Mouse (Mus musculus): ENCODE data around the gene Grasp. TPM values are rescaled to one million over a fixed set of nuclear protein-coding genes. Genes with fewer than 3 reads are reported as not detected.

Grasp gene
- polyA plus RNA-seq, 1 experiment = 0.05 TPM

DNA sequence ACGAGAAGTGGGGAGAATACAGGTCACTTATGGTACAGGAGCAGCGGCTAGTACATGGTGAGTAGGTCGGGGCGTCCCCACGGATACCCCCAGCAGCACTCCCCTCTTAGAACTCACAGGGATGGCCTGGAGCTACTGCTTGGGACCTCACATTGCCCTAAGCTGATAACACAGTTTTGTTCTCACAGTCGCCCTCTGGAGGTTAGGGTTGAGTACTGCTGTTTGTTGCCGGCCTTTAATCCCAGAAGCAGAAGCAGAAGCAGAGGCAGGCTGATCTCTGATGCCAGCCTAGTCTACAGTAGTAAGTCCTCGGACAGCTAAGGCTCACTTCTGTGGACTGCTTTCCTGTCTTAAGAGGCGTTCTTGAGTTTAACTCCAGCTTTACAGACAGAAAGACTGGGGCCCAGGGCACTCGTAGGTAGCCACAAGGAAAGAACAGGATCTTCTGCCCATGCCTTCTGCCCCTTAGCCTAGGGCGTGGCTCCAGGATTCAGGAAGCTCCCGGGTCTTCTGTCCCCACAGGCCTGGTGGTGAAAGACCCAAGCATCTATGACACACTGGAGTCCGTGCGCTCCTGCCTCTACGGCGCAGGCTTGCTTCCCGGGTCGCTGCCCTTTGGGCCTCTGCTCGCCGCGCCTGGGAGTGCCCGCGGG lies 7.1 kb downstream of the Grasp start:
- no peaks in the 10 kb centered on the region for H3K9me3 ChIP-seq (ENCODE audit: control insufficient read depth, low read length)
- H3K27me3 ChIP-seq (ENCODE audit: control insufficient read depth) = peaks cover 7% of the 10 kb centered on the region

DNA sequence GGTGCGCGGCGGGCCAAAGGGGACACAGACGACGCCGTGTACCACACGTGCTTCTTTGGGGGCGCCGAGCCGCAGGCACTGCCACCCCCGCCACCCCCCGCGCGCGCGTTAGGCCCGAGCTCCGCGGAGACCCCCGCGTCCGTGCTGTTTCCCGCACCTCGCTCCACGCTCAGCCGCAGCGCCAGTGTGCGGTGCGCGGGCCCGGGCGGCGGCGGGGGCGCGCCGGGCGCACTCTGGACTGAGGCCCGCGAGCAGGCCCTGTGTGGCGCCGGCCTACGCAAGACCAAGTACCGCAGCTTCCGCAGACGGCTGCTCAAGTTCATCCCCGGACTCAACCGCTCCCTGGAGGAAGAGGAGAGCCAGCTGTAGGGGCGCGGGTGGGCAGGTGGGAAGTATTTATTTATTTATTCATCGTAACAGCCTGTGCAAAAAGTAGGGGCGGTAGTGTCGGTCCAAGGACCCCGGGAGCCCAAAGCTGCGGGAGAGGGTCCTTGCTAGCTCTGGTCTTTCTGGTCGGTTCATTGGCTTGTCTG lies 7.7 kb downstream of the Grasp start:
- TF ChIP-seq GATA1 (IDR thresholded peaks at IDR 0.05; ENCODE audit: low read length) (no peak), TAL1 (IDR thresholded peaks at IDR 0.05; ENCODE audit: low read length) (no peak)
- H3K27me3 ChIP-seq (ENCODE audit: control insufficient read depth) = peaks cover 5% of the 10 kb centered on the region
- no peaks in the 10 kb centered on the region for H3K36me3 ChIP-seq (ENCODE audit: control insufficient read depth)
- no peaks in the 10 kb centered on the region for H3K9me3 ChIP-seq (ENCODE audit: control insufficient read depth, low read length)
- no peaks in the 10 kb centered on the region for H3K4me1 ChIP-seq (ENCODE audit: control insufficient read depth)
- H3K4me3 ChIP-seq (replicated peaks) = no peak overlapping the region

More for the DNA sequence above, 7.1 kb downstream of the Grasp start:
- H3K36me3 ChIP-seq (ENCODE audit: control insufficient read depth) = no peaks in the 10 kb centered on the region
- no peaks in the 10 kb centered on the region for H3K4me1 ChIP-seq (ENCODE audit: control insufficient read depth)
- no peak for TF ChIP-seq GATA1 (IDR thresholded peaks at IDR 0.05; ENCODE audit: low read length)
- TF ChIP-seq TAL1 (IDR thresholded peaks at IDR 0.05; ENCODE audit: low read length) = no peak
- H3K4me3 ChIP-seq (replicated peaks) = no peak overlapping the region

DNA sequence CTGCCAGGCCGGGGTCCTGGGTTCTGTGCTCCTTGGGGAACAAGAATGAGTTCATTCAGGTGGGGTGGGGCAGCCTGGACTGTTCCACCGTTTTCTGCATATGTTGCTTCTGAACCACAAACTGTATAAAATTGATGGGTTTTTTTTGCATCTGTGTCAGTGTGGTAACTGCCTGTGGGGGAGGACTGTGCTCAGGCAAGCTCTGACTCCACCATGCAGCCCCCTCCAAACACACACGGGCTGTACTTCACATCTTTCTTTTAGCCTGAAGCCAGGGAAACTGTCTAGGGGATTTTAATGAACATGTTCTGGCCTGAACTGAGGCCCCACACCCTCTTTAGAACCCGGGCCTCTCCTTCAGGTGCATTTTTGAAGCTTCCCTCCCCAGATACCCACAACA lies 8.6 kb downstream of the Grasp start:
- H3K27me3 ChIP-seq (ENCODE audit: control insufficient read depth) = peaks cover 2% of the 10 kb centered on the region; the same call in 1 of the 2 replicates
- H3K36me3 ChIP-seq (ENCODE audit: control insufficient read depth) = no peaks in the 10 kb centered on the region
- TF ChIP-seq TAL1 (IDR thresholded peaks at IDR 0.05; ENCODE audit: low read length) (no peak), GATA1 (IDR thresholded peaks at IDR 0.05; ENCODE audit: low read length) (no peak)
- no peaks in the 10 kb centered on the region for H3K4me1 ChIP-seq (ENCODE audit: control insufficient read depth)
- no peaks in the 10 kb centered on the region for H3K9me3 ChIP-seq (ENCODE audit: control insufficient read depth, low read length)
- no peak overlapping the region for H3K4me3 ChIP-seq (replicated peaks)

DNA sequence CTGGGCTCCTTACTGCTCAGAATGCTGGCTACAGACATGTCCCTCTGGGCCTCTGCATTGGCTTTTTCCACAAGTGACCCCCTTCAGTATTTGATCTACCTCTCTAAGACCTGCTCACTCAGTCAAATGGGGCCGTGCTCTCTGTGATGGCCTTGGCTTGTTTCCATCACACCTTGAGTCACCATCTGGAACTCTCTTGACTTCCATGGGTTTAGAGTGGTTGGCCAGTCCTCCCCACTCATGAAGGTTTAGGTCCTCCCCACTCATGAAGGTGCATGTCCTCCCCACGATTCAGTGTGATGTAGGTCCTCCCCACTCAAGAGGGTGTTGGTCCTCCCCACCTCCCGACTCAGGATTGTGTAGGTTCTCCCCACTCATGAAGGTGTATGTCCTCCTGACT lies 9.2 kb downstream of the Grasp start:
- Histone ChIP-seq H3K4me1 (ENCODE audit: control insufficient read depth) (no peaks in the 10 kb centered on the region), H3K9me3 (ENCODE audit: control insufficient read depth, low read length) (no peaks in the 10 kb centered on the region), H3K27me3 (ENCODE audit: control insufficient read depth) (peaks cover 4% of the 10 kb centered on the region), H3K4me3 (replicated peaks) (no peak overlapping the region), H3K36me3 (ENCODE audit: control insufficient read depth) (no peaks in the 10 kb centered on the region)
- TF ChIP-seq TAL1 (IDR thresholded peaks at IDR 0.05; ENCODE audit: low read length) = no peak

DNA sequence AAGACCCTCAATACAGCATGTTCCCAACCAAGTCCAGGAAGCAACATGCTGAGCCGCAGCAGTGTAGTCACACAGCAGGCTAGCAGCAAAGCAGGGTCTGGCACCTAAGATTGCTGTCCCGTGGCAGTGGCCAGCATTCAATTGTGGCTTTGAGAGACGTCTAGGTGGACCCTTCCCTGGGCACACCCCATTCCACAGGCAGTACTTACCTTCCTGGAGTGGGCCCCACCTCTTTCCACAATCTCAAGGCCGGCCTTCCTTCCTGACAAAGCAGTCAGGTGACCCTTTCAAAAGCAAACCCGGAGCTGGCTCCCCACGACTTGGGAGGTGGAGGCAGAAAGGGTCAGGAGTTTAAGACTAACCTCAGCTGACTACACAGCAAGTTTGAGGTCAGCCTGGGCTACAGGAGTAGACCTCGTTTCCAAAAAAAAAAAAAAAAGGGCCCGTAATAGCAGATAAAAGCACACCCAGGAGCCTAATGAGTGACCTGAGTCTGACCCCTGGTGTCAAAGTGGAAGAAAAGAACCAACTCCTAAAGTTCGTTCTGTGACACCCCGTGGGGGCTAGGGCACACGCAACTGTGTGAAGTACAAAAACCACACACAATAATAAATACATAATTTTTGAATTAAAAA lies 9.8 kb downstream of the Grasp start:
- no peak overlapping the region for H3K4me3 ChIP-seq (replicated peaks)
- H3K27me3 ChIP-seq (ENCODE audit: control insufficient read depth) = peaks cover 9% of the 10 kb centered on the region
- H3K4me1 ChIP-seq (ENCODE audit: control insufficient read depth) = no peaks in the 10 kb centered on the region
- H3K36me3 ChIP-seq (ENCODE audit: control insufficient read depth) = no peaks in the 10 kb centered on the region
- no peaks in the 10 kb centered on the region for H3K9me3 ChIP-seq (ENCODE audit: control insufficient read depth, low read length)
- no peak for TF ChIP-seq TAL1 (IDR thresholded peaks at IDR 0.05; ENCODE audit: low read length)
- no peak for TF ChIP-seq GATA1 (IDR thresholded peaks at IDR 0.05; ENCODE audit: low read length)

DNA sequence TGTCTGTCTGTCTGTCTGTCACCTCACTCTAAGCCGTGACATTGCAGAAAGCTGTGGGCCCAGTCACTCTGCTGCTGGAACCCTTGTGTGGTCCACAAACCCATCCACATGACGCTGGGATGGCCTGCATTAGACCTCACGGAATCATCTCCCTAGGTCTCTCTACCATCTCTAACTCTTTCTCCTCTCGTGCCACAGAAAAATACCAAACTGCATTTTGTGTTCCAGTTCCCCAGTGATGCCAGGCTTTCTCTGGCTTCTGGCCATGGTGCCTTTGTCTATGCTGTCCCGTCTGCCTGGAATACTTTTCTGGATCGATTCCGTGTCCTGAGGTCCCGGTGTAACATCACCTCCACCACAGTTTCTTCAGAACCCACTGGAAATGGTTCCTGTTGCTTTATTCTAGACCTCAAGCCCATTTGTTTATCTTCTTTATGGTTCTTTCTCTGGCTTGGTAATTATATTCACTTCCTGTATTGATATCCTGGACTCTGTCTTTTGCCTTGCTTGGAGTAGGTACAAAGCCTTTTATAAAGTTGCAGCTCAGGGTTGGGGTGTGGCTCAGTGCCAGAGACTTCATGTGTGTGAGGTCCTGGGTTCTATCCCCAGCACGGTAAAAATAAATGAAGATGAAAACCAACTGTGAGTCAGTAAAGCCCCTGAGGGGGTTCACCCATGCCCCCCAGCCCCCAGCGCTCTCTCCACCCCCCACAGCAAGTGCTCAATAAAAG lies 10.8 kb downstream of the Grasp start:
- Histone ChIP-seq H3K4me1 (ENCODE audit: control insufficient read depth) (no peaks in the 10 kb centered on the region), H3K36me3 (ENCODE audit: control insufficient read depth) (no peaks in the 10 kb centered on the region), H3K9me3 (ENCODE audit: control insufficient read depth, low read length) (no peaks in the 10 kb centered on the region), H3K27me3 (ENCODE audit: control insufficient read depth) (peaks cover 14% of the 10 kb centered on the region), H3K4me3 (replicated peaks) (no peak overlapping the region)
- TF ChIP-seq GATA1 (IDR thresholded peaks at IDR 0.05; ENCODE audit: low read length) = no peak
- no peak for TF ChIP-seq TAL1 (IDR thresholded peaks at IDR 0.05; ENCODE audit: low read length)

DNA sequence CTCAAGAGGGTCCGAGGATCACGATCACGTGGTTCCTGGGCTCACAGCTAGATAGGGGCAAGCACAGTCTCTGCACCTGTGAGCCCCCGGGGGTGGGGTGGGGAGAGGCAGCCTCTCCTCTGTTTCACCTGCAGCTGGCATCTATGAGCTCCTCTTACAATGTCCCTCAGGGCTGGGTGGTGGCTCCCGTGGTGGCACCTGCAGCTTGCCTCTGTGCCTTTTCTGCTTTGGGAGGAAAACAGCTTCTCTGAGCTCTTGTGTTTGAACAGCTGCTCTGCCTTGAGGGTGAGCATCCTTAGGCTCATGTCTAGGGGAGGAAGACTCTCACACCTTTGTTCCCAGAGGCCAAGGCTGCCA lies 11.3 kb downstream of the Grasp start:
- Histone ChIP-seq H3K9me3 (ENCODE audit: control insufficient read depth, low read length) (no peaks in the 10 kb centered on the region), H3K27me3 (ENCODE audit: control insufficient read depth) (peaks cover 14% of the 10 kb centered on the region), H3K36me3 (ENCODE audit: control insufficient read depth) (no peaks in the 10 kb centered on the region), H3K4me1 (ENCODE audit: control insufficient read depth) (no peaks in the 10 kb centered on the region), H3K4me3 (replicated peaks) (no peak overlapping the region)
- TF ChIP-seq GATA1 (IDR thresholded peaks at IDR 0.05; ENCODE audit: low read length) = no peak
- no peak for TF ChIP-seq TAL1 (IDR thresholded peaks at IDR 0.05; ENCODE audit: low read length)

DNA sequence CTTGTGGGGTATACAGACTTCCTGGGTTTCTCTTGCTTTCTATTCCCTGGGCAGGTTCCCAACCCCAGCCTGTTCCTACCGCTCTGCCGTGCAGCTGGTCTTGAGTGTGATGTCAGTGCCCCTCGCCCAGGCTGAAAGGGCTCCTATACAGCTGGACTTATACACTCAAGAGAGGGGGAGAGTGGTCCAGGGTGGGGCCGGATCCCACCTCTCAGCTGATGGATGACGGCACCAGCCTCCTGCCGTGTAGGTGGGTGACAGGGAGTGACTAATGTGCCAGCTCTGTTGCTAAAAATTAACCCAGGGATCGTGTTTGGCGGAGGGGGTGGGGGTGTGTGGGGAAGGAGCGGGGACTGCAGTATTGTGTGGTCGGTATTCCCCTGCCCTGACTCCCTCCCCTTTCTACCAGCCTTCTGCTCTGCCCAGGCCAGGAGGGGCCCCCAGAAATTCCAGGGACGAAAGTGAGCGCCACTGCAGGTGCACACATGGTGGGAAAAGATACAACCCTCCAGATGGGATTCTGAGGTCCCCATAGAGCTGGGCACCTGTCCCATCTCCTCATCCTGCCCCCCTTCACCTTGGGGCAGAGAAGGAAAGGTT lies 11.8 kb downstream of the Grasp start:
- H3K4me3 ChIP-seq (replicated peaks) = no peak overlapping the region
- peaks cover under 1% of the 10 kb centered on the region for H3K4me1 ChIP-seq (ENCODE audit: control insufficient read depth)
- no peaks in the 10 kb centered on the region for H3K36me3 ChIP-seq (ENCODE audit: control insufficient read depth)
- H3K27me3 ChIP-seq (ENCODE audit: control insufficient read depth) = peaks cover 14% of the 10 kb centered on the region
- no peaks in the 10 kb centered on the region for H3K9me3 ChIP-seq (ENCODE audit: control insufficient read depth, low read length)
- no peak for TF ChIP-seq TAL1 (IDR thresholded peaks at IDR 0.05; ENCODE audit: low read length)

DNA sequence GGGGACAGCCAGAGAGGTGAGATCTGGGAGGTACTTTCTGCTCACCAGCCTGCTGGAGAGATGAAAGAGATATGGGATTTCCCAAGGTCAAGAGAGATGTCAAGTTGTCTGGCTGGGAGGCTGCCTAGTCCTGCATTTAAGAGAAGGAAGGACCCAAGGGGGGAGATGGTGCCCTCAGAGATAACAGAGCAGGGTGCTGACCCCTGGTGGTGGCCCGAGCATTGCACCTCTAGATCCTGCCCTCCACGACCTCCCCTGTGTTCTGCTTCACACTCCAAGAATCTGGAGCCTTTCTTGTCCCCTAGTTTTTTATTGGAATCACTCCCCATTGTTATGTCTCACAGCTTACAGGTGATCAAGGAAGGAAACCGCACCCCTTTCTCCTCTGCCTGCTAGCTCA lies 12.9 kb downstream of the Grasp start:
- Histone ChIP-seq H3K4me1 (ENCODE audit: control insufficient read depth) (peaks cover 5% of the 10 kb centered on the region), H3K4me3 (replicated peaks) (no peak overlapping the region), H3K9me3 (ENCODE audit: control insufficient read depth, low read length) (no peaks in the 10 kb centered on the region), H3K27me3 (ENCODE audit: control insufficient read depth) (peaks cover 16% of the 10 kb centered on the region), H3K36me3 (ENCODE audit: control insufficient read depth) (no peaks in the 10 kb centered on the region)
- TF ChIP-seq TAL1 (IDR thresholded peaks at IDR 0.05; ENCODE audit: low read length) (no peak), GATA1 (IDR thresholded peaks at IDR 0.05; ENCODE audit: low read length) (no peak)

All from erythroblast, embryonic 14.5 days (primary cell).